Mouse (Mus musculus) G1E (cell line): ENCODE data around the gene Nadk. TPM values are rescaled to one million over a fixed set of nuclear protein-coding genes. Genes with fewer than 3 reads are reported as not detected.

ENCODE experiments used
- ATAC-seq: 2 replicates; pipeline ENCODE4 v1.8.0; 2016; ENCODE audit warnings: mild to moderate bottlenecking; ENCODE audit not compliant: insufficient number of reproducible peaks, poor library complexity, low FRiP score, severe bottlenecking; ENCODE audit errors: extremely low read depth
- DNase-seq: peaks from one replicate; pipeline ENCODE4 v3.0.0; 2012; ENCODE audit warnings: low spot score
- H3K27me3 ChIP-seq: 2 replicates; pipeline ENCODE4 v1.6.1; 2012; ENCODE audit warnings: mild to moderate bottlenecking, low read length, inconsistent platforms; ENCODE audit not compliant: insufficient read depth
- H3K36me3 ChIP-seq: replicated peaks from 2 replicates; pipeline ENCODE3; 2012; ENCODE audit warnings: mild to moderate bottlenecking, inconsistent platforms
- H3K4me1 ChIP-seq: 2 replicates; pipeline ENCODE4 v1.6.1; 2012; ENCODE audit warnings: low read depth, low read length, inconsistent platforms, mixed read lengths; ENCODE audit not compliant: insufficient read depth
- H3K4me3 ChIP-seq: 2 replicates; pipeline ENCODE4 v1.5.1; 2012; ENCODE audit warnings: low read depth, mild to moderate bottlenecking, inconsistent platforms, low read length, moderate library complexity, mixed read lengths
- H3K9me3 ChIP-seq: replicated peaks from 2 replicates; pipeline ENCODE4 v1.6.1; 2012; ENCODE audit warnings: inconsistent platforms
- CTCF ChIP-seq: IDR thresholded peaks from 2 replicates; pipeline ENCODE4 v1.5.1; 2012; ENCODE audit warnings: low read depth, low read length, inconsistent platforms, mixed read lengths
- GATA1 ChIP-seq: IDR thresholded peaks from 2 replicates; pipeline ENCODE4 v1.6.1; 2012; ENCODE audit warnings: borderline replicate concordance, low read length, inconsistent platforms, mixed read lengths
- GATA2 ChIP-seq: IDR thresholded peaks from 2 replicates; pipeline ENCODE4 v1.6.1; 2012; ENCODE audit warnings: low read depth, low read length, inconsistent platforms, borderline replicate concordance
- POLR2AphosphoS5 ChIP-seq: IDR thresholded peaks from 2 replicates; pipeline ENCODE4 v1.6.1; 2012; ENCODE audit warnings: low read depth, low read length, inconsistent platforms; ENCODE audit not compliant: insufficient replicate concordance
- TAL1 ChIP-seq: conservative IDR thresholded peaks from 2 replicates; pipeline ENCODE4 v1.6.1; 2012; ENCODE audit warnings: low read depth, low read length, inconsistent platforms, mixed read lengths
- polyA plus RNA-seq: library from polyadenylated mRNA; stranded (reverse); fragments of >175 nt; gene quantifications from 2 replicates; pipeline ENCODE4 v1.2.3, GENCODE M21; 2012
- total RNA-seq, 2 experiments: library from RNA; stranded (forward) in 1 of 2; stranded (reverse) in 1 of 2; fragments of 200-1000 nt in 1 of 2; fragments of >200 nt in 1 of 2; fragmentation: Nextera tagmentation in 1 of 2; gene quantifications; 2 replicates each; pipeline ENCODE4 v1.2.3; 2014 to 2017

Gene Nadk
- total and polyA plus RNA-seq, 3 experiments: 58.4 to 67.5 (median 61.6) TPM

DNA sequence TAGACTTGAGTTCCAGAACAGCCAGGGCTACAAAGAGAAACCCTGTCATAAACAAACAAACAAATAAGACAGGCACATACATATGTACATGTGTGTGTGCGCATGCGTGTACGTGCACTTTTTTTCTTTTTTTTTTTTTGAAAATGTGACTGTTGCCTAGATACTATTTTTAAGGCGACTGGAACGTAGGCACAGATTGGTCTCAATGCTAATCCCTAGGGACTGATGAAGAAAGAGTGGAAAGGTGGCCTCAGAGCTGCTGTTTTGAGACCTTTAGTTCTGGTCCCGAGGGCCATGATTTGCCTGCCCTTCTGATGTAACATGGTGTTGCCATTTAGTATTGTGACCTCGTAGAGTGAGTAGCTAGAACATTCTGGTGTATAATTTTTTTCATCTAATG is 12.2 kb upstream of the Nadk start:
- no peak for ATAC-seq
- H3K4me1 ChIP-seq: peaks cover 1% of the 10 kb centered on the region; the same call in 1 of the 2 replicates
- no peak overlapping the region for H3K4me3 ChIP-seq
- H3K27me3 ChIP-seq: no peaks in the 10 kb centered on the region
- no peak for TF ChIP-seq POLR2AphosphoS5
- TF ChIP-seq GATA2: no peak
- TF ChIP-seq CTCF: no peak
- TF ChIP-seq TAL1: no peak
- no peak for TF ChIP-seq GATA1
- peaks cover 80% of the 10 kb centered on the region for H3K36me3 ChIP-seq
- no peak for DNase-seq
- no peaks in the 10 kb centered on the region for H3K9me3 ChIP-seq

DNA sequence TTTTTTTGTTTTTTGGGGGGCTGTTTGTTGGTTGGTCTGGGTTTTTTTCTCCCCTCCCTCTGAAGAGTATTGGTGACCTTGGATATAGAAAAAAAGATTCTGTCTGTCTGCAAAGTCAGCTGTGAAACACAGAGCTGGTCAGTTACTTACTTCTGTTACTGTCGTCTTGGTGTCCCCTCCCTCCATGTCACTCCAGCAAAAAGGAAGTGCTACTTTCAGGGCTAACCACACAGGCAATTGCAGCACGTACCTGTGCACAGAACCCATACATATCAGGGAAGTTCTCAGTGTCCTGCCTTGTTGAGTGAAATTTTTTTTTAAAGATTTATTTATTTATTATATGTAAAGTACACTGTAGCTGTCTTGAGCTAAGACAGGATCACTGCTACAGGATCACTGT is 11.7 kb upstream of the Nadk start:
- no peak overlapping the region for H3K4me3 ChIP-seq
- no peaks in the 10 kb centered on the region for H3K27me3 ChIP-seq
- peaks cover 2% of the 10 kb centered on the region; the same call in 1 of the 2 replicates for H3K4me1 ChIP-seq
- ATAC-seq (no peak), DNase-seq (no peak)
- TF ChIP-seq GATA1 (no peak), POLR2AphosphoS5 (no peak), CTCF (no peak), TAL1 (no peak), GATA2 (no peak)
- no peaks in the 10 kb centered on the region for H3K9me3 ChIP-seq
- peaks cover 81% of the 10 kb centered on the region for H3K36me3 ChIP-seq

DNA sequence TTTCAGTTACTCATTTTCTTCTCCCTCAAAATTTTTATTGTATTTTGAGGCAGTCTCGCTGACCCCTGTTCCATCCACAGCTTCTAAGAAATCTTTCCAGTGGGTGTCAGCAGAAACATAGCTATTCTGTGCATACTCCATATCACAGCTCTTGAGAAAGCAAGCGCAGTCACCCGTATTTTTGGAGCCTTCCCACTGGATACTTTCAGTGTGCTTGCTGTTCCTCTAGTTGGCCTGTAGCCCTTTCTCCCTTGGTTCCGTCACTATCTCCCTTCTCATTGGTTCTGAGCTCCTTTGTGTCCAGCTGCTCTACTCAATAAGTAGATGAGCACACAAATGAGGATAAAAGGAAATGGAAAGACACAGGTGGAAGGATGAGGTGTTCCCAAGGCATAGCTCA is 11.1 kb upstream of the Nadk start:
- no peak for ATAC-seq
- TF ChIP-seq TAL1 (no peak), POLR2AphosphoS5 (no peak), GATA2 (no peak), CTCF (no peak), GATA1 (no peak)
- Histone ChIP-seq H3K27me3 (no peaks in the 10 kb centered on the region), H3K9me3 (no peaks in the 10 kb centered on the region), H3K4me3 (no peak overlapping the region), H3K36me3 (peaks cover 82% of the 10 kb centered on the region), H3K4me1 (peaks cover 2% of the 10 kb centered on the region; the same call in 1 of the 2 replicates)
- no peak for DNase-seq

DNA sequence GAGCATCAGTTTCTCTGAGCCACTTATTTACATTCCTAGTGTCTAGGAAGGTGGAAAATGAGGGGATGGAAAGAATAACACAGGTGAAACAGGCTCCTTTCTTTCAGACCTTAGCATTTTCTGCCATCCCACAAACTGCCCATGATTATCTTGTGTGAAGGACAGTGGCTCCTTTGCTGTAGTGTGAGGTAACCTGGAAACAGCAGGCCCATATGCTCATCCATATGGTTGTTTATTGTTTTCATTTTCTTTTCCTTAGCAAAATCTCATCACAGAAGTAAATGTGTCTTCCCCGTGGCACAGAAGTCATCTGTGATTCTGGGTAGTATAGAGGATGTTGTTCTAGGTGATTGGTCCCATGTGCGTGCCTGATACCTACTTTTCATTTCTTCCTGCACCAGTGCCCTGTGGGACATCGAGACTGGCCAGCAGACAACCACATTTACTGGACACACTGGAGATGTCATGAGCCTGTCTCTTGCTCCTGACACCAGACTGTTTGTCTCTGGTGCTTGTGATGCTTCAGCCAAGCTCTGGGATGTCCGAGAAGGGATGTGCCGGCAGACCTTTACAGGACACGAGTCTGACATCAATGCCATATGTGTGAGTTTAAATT is 9.2 kb upstream of the Nadk start:
- H3K4me3 ChIP-seq: no peak overlapping the region
- no peaks in the 10 kb centered on the region for H3K9me3 ChIP-seq
- DNase-seq: no peak
- TF ChIP-seq TAL1 (no peak), POLR2AphosphoS5 (no peak), GATA2 (no peak), GATA1 (no peak), CTCF (no peak)
- H3K4me1 ChIP-seq: peaks cover 3% of the 10 kb centered on the region; the same call in 1 of the 2 replicates
- no peak for ATAC-seq
- H3K27me3 ChIP-seq: no peaks in the 10 kb centered on the region
- peaks cover 91% of the 10 kb centered on the region for H3K36me3 ChIP-seq

DNA sequence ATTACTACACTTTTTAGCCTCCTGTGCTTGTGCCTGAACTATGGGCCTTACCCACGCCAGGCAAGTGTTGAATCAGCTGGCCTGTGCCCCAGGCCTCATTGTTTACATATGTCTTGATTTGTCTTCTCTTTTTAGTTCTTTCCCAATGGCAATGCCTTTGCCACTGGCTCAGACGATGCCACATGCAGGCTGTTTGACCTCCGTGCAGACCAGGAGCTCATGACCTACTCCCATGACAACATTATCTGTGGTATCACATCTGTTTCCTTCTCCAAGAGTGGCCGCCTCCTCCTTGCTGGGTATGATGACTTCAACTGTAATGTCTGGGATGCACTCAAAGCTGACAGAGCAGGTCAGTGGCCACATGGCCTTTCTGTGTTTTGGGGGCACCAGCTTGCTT is 7.3 kb upstream of the Nadk start:
- Histone ChIP-seq H3K9me3 (no peaks in the 10 kb centered on the region), H3K4me1 (peaks cover 17% of the 10 kb centered on the region), H3K4me3 (no peak overlapping the region), H3K36me3 (peaks cover 92% of the 10 kb centered on the region), H3K27me3 (no peaks in the 10 kb centered on the region)
- TF ChIP-seq CTCF (no peak), TAL1 (no peak), GATA1 (no peak), GATA2 (no peak), POLR2AphosphoS5 (no peak)
- DNase-seq (no peak), ATAC-seq (peak; percentile 67)

DNA sequence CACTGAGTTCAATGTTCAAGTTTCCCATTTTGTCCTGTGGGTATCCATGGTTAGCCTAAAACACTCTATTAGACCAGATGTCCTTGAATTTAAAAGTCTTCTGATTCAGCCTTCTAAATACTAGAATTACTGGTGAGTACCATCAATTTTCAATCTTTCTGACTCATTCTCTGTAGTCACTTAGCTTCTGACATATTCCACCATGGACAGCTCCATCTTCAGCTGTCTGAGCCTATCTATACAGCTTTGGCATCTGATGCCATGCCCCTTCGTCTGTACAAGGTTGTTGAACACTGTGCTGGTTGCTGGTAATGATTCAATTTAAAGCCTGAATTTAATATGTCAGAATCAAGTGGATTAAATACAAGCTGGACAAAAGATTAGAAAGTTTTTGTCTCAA is 6.7 kb upstream of the Nadk start:
- no peak for ATAC-seq
- Histone ChIP-seq H3K27me3 (no peaks in the 10 kb centered on the region), H3K9me3 (no peaks in the 10 kb centered on the region), H3K36me3 (peaks cover 93% of the 10 kb centered on the region), H3K4me3 (no peak overlapping the region), H3K4me1 (peaks cover 20% of the 10 kb centered on the region)
- DNase-seq: no peak
- TF ChIP-seq POLR2AphosphoS5 (no peak), CTCF (no peak), TAL1 (no peak), GATA2 (no peak), GATA1 (no peak)

DNA sequence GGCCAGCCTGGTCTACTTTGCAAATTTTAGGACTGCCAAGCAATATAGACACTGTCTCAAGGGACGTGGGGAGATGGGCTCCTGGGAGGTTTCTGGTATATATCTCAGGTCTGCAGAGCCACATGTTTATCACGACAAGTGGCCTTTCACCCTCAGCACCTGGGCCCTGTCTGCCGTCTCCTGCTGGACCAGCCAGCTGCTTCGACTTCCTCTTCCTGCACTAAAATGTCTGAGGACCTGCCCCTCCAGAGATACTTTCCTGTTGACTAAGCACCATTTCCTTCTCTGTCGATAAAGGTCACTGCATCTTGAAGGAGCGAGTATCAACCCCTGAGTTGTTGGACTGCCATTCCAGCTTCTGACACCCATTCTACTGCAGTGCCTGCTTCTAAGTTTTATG is 2.7 kb upstream of the Nadk start:
- ATAC-seq: no peak
- Histone ChIP-seq H3K9me3 (no peaks in the 10 kb centered on the region), H3K27me3 (no peaks in the 10 kb centered on the region), H3K4me3 (no peak overlapping the region), H3K36me3 (peaks cover 70% of the 10 kb centered on the region), H3K4me1 (peaks cover 50% of the 10 kb centered on the region)
- DNase-seq: no peak
- no peak for TF ChIP-seq TAL1
- TF ChIP-seq CTCF: no peak
- TF ChIP-seq POLR2AphosphoS5: no peak
- no peak for TF ChIP-seq GATA2
- no peak for TF ChIP-seq GATA1
